Mouse (Mus musculus): Measurements from ENCODE around the gene Nckipsd. TPM values are rescaled to one million over a fixed set of nuclear protein-coding genes. Genes with fewer than 3 reads are reported as not detected.

Gene Nckipsd
- polyA plus RNA-seq, 1 experiment from 2014 or later = 13.2 TPM

DNA sequence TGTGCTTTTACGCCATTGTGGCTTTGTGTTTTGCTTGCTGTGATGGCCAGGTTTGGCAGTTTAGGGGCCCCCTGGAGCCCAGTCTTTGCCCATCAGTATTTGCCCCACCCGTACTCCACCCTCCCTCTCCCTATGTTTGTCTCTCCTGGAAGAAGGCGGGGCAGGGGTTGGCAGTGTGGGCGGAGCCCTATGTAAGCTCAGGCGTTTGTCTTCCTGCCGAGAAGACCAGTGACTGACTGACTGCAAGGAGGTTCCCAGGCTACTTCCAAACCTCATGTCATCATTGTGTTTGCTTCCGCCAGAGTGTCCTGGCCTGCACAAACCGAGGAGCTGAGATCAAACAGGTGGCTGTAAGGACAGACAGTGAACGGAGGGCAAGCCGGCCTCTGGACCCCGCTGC, 12.4 kb upstream of the Nckipsd start:
- WGBS = 30% methylated on average over 11 of the region's 11 CpGs

DNA sequence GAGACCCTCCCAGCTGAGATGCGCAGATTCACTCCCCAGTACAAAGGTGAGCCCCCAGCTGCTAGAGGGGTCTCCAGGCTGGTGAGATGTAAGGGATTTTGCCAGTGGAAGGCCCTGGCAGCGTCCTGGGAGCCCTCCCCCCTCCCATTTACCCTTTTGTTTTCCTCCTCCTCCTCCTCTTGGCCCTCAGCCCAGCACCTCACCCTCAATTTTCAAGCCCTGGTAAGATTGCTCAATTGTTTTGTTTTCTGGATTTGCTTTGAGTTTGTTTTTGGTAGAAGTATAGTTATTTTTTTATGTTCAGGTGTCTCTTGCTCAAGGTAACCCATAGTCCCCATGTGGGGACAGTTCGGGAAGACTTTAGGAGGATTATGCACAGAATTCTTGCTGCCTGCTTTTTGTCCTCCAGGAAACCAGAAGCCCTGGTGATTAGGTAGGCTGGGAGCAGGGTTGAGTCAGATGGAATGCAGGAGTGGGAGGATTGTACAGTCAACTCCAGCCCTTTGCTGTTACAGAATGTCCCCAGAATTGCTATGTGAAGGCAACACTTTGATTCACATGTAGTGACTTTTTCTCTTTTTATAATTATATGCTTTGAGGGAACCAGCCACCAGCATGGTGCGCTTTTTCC, 11.7 kb upstream of the Nckipsd start:
- 79% methylated on average over 4 of the region's 4 CpGs for whole genome bisulfite sequencing
- H3K4me3 ChIP-seq (ENCODE audit: low read length) = no peak overlapping the region
- H3K27ac ChIP-seq (ENCODE audit: low read length) = no peak overlapping the region
- H3K36me3 ChIP-seq (ENCODE audit: control insufficient read depth, insufficient read depth, low read length) = peaks cover 40% of the 10 kb centered on the region
- H3K27me3 ChIP-seq (ENCODE audit: control insufficient read depth, insufficient read depth, low read depth, low read length) = no peaks in the 10 kb centered on the region
- no peak overlapping the region for H3K9ac ChIP-seq (ENCODE audit: low read length)
- peaks cover 34% of the 10 kb centered on the region for H3K4me1 ChIP-seq (replicated peaks; ENCODE audit: control insufficient read depth, insufficient read depth, low read length)
- no peaks in the 10 kb centered on the region for H3K9me3 ChIP-seq (ENCODE audit: control insufficient read depth, low read length)
- no peak overlapping the region for H3K4me2 ChIP-seq (ENCODE audit: low read depth, low read length)
- ATAC-seq (ENCODE audit: low read depth) = 0 out of 2 replicates have a peak, but pooled peaks have one; percentile 27

More for the DNA sequence above, 12.4 kb upstream of the Nckipsd start:
- Histone ChIP-seq H3K4me3 (ENCODE audit: low read length) (no peak overlapping the region), H3K9ac (ENCODE audit: low read length) (no peak overlapping the region), H3K4me2 (ENCODE audit: low read depth, low read length) (0 out of 2 replicates have a peak overlapping the region, but pooled peaks have one; percentile 0), H3K27ac (ENCODE audit: low read length) (no peak overlapping the region), H3K27me3 (ENCODE audit: control insufficient read depth, insufficient read depth, low read depth, low read length) (no peaks in the 10 kb centered on the region), H3K36me3 (ENCODE audit: control insufficient read depth, insufficient read depth, low read length) (peaks cover 37% of the 10 kb centered on the region), H3K9me3 (ENCODE audit: control insufficient read depth, low read length) (no peaks in the 10 kb centered on the region), H3K4me1 (replicated peaks; ENCODE audit: control insufficient read depth, insufficient read depth, low read length) (peaks cover 34% of the 10 kb centered on the region)
- peak; percentile 70 for ATAC-seq (ENCODE audit: low read depth)

DNA sequence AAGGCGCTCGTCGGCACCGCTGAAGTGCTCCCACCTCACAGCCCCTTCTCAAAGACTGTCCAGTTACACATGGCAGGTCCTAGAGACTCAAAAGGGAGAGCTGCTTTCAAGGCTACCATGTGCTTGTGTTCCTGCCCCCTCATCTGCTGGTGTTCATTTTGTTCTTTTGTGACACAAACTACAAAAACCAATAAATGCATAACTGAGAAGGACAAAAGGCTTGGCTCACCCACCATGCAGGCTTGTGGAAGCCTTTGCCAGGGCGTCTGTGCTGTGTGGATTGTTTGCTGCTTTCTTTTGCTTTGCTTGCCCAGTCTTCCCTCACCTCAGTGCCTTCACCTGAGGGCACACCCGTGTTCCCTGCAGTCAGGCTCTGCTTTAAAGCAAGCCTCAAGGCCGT, 10.7 kb upstream of the Nckipsd start:
- WGBS = 94% methylated on average over 7 of the region's 7 CpGs
- Histone ChIP-seq H3K4me3 (ENCODE audit: low read length) (no peak overlapping the region), H3K4me2 (ENCODE audit: low read depth, low read length) (no peak overlapping the region), H3K27me3 (ENCODE audit: control insufficient read depth, insufficient read depth, low read depth, low read length) (no peaks in the 10 kb centered on the region), H3K36me3 (ENCODE audit: control insufficient read depth, insufficient read depth, low read length) (peaks cover 49% of the 10 kb centered on the region), H3K27ac (ENCODE audit: low read length) (no peak overlapping the region), H3K4me1 (replicated peaks; ENCODE audit: control insufficient read depth, insufficient read depth, low read length) (peaks cover 34% of the 10 kb centered on the region), H3K9me3 (ENCODE audit: control insufficient read depth, low read length) (no peaks in the 10 kb centered on the region), H3K9ac (ENCODE audit: low read length) (no peak overlapping the region)
- no peak for ATAC-seq (ENCODE audit: low read depth)

DNA sequence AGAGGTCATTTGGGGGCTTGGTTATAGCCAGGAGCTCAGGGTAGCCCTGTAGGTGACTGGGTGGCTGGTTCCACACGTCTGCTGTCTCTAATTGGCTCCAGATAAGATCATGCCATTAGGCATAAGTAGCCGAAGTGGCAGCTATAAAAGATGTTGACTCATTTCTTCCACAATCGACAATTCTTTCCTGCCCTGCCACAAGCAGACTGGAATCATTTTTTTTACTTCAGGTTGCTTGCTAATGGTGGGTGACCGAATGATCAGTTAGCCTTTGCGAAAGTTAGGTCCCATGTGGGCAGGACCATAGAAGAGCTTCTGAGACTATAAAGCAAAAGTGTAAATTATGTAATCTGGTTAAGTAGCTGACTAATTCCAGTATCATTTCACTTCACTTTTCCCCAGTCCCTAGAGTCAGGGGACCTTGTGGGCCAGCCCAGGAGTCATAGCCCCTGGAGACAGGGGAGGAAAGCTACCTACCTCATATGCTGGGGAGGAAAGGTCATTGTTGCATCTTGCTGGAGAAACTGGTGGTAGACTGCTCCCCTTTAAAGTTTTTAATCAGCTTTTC, 9.6 kb upstream of the Nckipsd start:
- Histone ChIP-seq H3K9me3 (ENCODE audit: control insufficient read depth, low read length) (no peaks in the 10 kb centered on the region), H3K4me2 (ENCODE audit: low read depth, low read length) (no peak overlapping the region), H3K4me1 (replicated peaks; ENCODE audit: control insufficient read depth, insufficient read depth, low read length) (peaks cover 24% of the 10 kb centered on the region), H3K9ac (ENCODE audit: low read length) (no peak overlapping the region), H3K4me3 (ENCODE audit: low read length) (no peak overlapping the region), H3K36me3 (ENCODE audit: control insufficient read depth, insufficient read depth, low read length) (peaks cover 53% of the 10 kb centered on the region), H3K27ac (ENCODE audit: low read length) (no peak overlapping the region), H3K27me3 (ENCODE audit: control insufficient read depth, insufficient read depth, low read depth, low read length) (no peaks in the 10 kb centered on the region)
- 76% methylated on average over 5 of the region's 5 CpGs for WGBS
- no peak for ATAC-seq (ENCODE audit: low read depth)

DNA sequence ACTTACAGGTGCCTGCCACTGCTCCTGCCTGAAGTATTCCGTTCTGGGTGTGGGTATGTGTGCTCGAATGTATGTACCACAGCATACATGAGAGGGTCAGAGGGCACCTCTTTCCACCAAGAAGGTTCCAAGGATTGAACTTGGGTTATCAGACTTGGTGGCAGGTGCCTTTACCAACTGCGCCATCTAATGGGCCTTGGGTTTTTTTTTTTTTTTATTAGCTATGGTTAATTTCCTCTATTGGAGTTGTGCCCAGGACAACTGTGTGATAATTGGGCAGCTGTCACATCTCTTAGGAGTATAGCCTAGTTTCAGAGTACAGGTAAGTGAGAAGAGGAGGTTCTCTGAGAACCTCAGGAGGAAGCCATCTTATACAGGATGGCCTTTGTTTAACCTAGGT, 8.6 kb upstream of the Nckipsd start:
- Histone ChIP-seq H3K9ac (ENCODE audit: low read length) (no peak overlapping the region), H3K4me3 (ENCODE audit: low read length) (no peak overlapping the region), H3K27me3 (ENCODE audit: control insufficient read depth, insufficient read depth, low read depth, low read length) (no peaks in the 10 kb centered on the region), H3K27ac (ENCODE audit: low read length) (no peak overlapping the region), H3K4me2 (ENCODE audit: low read depth, low read length) (no peak overlapping the region), H3K9me3 (ENCODE audit: control insufficient read depth, low read length) (no peaks in the 10 kb centered on the region), H3K36me3 (ENCODE audit: control insufficient read depth, insufficient read depth, low read length) (peaks cover 58% of the 10 kb centered on the region), H3K4me1 (replicated peaks; ENCODE audit: control insufficient read depth, insufficient read depth, low read length) (peaks cover 17% of the 10 kb centered on the region)
- 55% methylated on average over 3 of the region's 3 CpGs for WGBS
- ATAC-seq (ENCODE audit: low read depth) = no peak

DNA sequence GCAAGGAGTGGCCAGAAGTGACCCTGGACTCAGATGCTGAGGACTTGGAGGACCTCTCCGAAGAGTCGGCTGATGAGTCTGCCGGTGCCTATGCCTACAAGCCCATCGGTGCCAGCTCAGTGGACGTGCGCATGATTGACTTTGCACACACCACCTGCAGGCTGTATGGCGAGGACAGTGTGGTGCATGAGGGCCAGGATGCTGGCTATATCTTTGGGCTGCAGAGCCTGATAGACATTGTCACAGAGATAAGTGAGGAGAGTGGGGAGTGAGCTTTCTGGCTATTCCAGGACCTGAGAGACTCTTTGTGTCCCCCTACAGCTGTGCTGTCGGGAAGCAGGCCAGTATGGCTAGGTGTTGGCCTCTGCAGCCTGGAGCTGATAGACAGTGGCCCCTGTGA, 2.4 kb upstream of the Nckipsd start:
- H3K4me2 ChIP-seq (ENCODE audit: low read depth, low read length) = no peak overlapping the region
- H3K27me3 ChIP-seq (ENCODE audit: control insufficient read depth, insufficient read depth, low read depth, low read length) = no peaks in the 10 kb centered on the region
- no peak overlapping the region for H3K4me3 ChIP-seq (ENCODE audit: low read length)
- H3K4me1 ChIP-seq (replicated peaks; ENCODE audit: control insufficient read depth, insufficient read depth, low read length) = peaks cover 11% of the 10 kb centered on the region
- H3K9me3 ChIP-seq (ENCODE audit: control insufficient read depth, low read length) = no peaks in the 10 kb centered on the region
- H3K9ac ChIP-seq (ENCODE audit: low read length) = no peak overlapping the region
- peaks cover 36% of the 10 kb centered on the region for H3K36me3 ChIP-seq (ENCODE audit: control insufficient read depth, insufficient read depth, low read length)
- no peak overlapping the region for H3K27ac ChIP-seq (ENCODE audit: low read length)
- WGBS = 82% methylated on average over 8 of the region's 8 CpGs
- ATAC-seq (ENCODE audit: low read depth) = no peak

GRCm38 (mm10) chr9:108806379-108806778, 1.8 kb upstream of the Nckipsd start:
- Histone ChIP-seq H3K9ac (ENCODE audit: low read length) (no peak overlapping the region), H3K4me1 (replicated peaks; ENCODE audit: control insufficient read depth, insufficient read depth, low read length) (peaks cover 11% of the 10 kb centered on the region), H3K4me2 (ENCODE audit: low read depth, low read length) (no peak overlapping the region), H3K27me3 (ENCODE audit: control insufficient read depth, insufficient read depth, low read depth, low read length) (no peaks in the 10 kb centered on the region), H3K27ac (ENCODE audit: low read length) (no peak overlapping the region), H3K9me3 (ENCODE audit: control insufficient read depth, low read length) (no peaks in the 10 kb centered on the region), H3K36me3 (ENCODE audit: control insufficient read depth, insufficient read depth, low read length) (peaks cover 34% of the 10 kb centered on the region), H3K4me3 (ENCODE audit: low read length) (no peak overlapping the region)
- ATAC-seq (ENCODE audit: low read depth) = no peak

DNA sequence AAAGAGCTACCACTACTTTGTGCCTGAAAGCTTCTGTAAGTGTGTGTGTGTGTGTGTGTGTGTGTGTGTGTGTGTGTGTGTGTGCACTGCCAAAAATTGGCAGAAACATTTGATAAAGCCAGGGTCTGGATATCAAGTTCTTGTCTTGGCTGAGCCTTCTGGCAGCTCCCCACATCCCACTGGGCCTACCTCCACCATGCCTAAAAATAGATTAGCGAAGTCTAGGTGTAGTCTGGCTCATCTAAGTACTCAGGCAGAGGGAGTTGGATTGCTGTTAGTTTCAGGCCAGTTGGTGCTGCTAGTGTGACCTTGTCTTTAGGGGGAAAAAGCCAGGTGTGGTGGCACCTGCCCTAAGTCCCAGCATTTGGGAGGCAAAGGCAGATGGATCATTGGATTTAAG, 1.3 kb upstream of the Nckipsd start:
- no peak overlapping the region for H3K4me2 ChIP-seq (ENCODE audit: low read depth, low read length)
- H3K27me3 ChIP-seq (ENCODE audit: control insufficient read depth, insufficient read depth, low read depth, low read length) = no peaks in the 10 kb centered on the region
- H3K36me3 ChIP-seq (ENCODE audit: control insufficient read depth, insufficient read depth, low read length) = peaks cover 30% of the 10 kb centered on the region
- H3K9ac ChIP-seq (ENCODE audit: low read length) = no peak overlapping the region
- 76% methylated on average over 1 of the region's 1 CpGs for WGBS
- ATAC-seq (ENCODE audit: low read depth) = no peak
- no peaks in the 10 kb centered on the region for H3K9me3 ChIP-seq (ENCODE audit: control insufficient read depth, low read length)
- no peak overlapping the region for H3K4me3 ChIP-seq (ENCODE audit: low read length)
- peaks cover 11% of the 10 kb centered on the region for H3K4me1 ChIP-seq (replicated peaks; ENCODE audit: control insufficient read depth, insufficient read depth, low read length)
- no peak overlapping the region for H3K27ac ChIP-seq (ENCODE audit: low read length)

DNA sequence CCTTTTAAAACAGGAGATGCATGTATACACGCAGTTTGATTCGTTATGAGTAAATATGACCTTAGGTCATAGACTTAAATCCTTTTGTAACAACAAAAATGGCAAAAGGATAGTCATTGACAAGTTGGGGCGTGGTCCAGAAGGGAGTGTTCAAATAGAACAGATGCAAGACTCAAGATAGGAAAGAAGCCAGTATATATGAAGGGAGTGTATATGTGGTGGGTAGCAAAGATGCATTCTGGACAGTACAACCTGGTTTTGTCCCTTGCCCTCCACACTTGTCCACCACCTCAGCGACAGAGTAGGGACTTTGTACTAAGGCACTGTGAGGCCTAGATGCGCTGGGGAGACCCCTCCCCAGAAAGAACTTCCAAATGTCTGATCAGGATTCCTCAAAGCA, 494 bp upstream of the Nckipsd start:
- H3K4me3 ChIP-seq (ENCODE audit: low read length) = no peak overlapping the region
- H3K27me3 ChIP-seq (ENCODE audit: control insufficient read depth, insufficient read depth, low read depth, low read length) = no peaks in the 10 kb centered on the region
- peaks cover 11% of the 10 kb centered on the region for H3K4me1 ChIP-seq (replicated peaks; ENCODE audit: control insufficient read depth, insufficient read depth, low read length)
- no peak overlapping the region; the same call in 1 of the 2 replicates for H3K9ac ChIP-seq (ENCODE audit: low read length)
- peak; percentile 15 for ATAC-seq (ENCODE audit: low read depth)
- peaks cover 24% of the 10 kb centered on the region for H3K36me3 ChIP-seq (ENCODE audit: control insufficient read depth, insufficient read depth, low read length)
- H3K4me2 ChIP-seq (ENCODE audit: low read depth, low read length) = no peak overlapping the region
- no peak overlapping the region for H3K27ac ChIP-seq (ENCODE audit: low read length)
- no peaks in the 10 kb centered on the region for H3K9me3 ChIP-seq (ENCODE audit: control insufficient read depth, low read length)
- WGBS = 67% methylated on average over 5 of the region's 5 CpGs

Data from lung, embryonic 16.5 days (tissue).